In genomic region chr8:120473729-120474364, GRCm38 (mm10) we compare ENCODE assay signal across 10 mouse cellular contexts.
DNase-seq lines count a peak whose midpoint lies in the region; ATAC-seq lines count a peak whose summit lies in the region.
"Had no signal": no experiment of that assay in that cellular context is flagged by ENCODE, and none has a peak within 500 bp of the region (broad histone marks: within the 10 kb centered on the region; RNA-seq: fewer than 3 reads in every experiment).

No protein-coding gene starts in this region.

- H3K4me2 ChIP-seq in lung, embryonic 16.5 days (ENCODE audit: low read depth, low read length) = no peak overlapping the region
- H3K4me2 ChIP-seq: embryonic facial prominence, embryonic 13.5 days had no signal

- H3K4me3 ChIP-seq in lung, embryonic 16.5 days (ENCODE audit: low read length) = no peak overlapping the region
- H3K4me3 ChIP-seq: embryonic facial prominence, embryonic 13.5 days had no signal

- no peak overlapping the region for H3K9ac ChIP-seq in lung, embryonic 16.5 days (ENCODE audit: low read length)
- H3K9ac ChIP-seq: embryonic facial prominence, embryonic 13.5 days had no signal

- DNase-seq in adrenal gland, adult (ENCODE audit: inconsistent age in 2 of 2, low spot score in 1 of 2) = peak; percentile 60 to 71
- no peak for DNase-seq in adrenal gland, adult 8-10 months
- peak; percentile 65 for DNase-seq in retina, postnatal 1 day
- DNase-seq in retina, embryonic 14.5 days (ENCODE audit: low spot score) = no peak
- DNase-seq in ovary, postnatal 10 days (ENCODE audit: low spot score) = no peak
- DNase-seq in urinary bladder, postnatal 36 days (ENCODE audit: low spot score in 2 of 2) = no peak
- DNase-seq in urinary bladder, adult 18-20 months (ENCODE audit: low spot score in 2 of 2) = no peak

- ATAC-seq in lung, embryonic 16.5 days (ENCODE audit: low read depth) = peak; percentile 79
- ATAC-seq: intestine, embryonic 16.5 days had no signal

- H3K9me3 ChIP-seq in lung, embryonic 16.5 days (ENCODE audit: control insufficient read depth, low read length) = no peaks in the 10 kb centered on the region
- H3K9me3 ChIP-seq: embryonic facial prominence, embryonic 13.5 days had no signal

- WGBS in lung, embryonic 16.5 days = 70% methylated on average over 13 of the region's 13 CpGs

- no peaks in the 10 kb centered on the region for H3K27me3 ChIP-seq in lung, embryonic 16.5 days (ENCODE audit: control insufficient read depth, insufficient read depth, low read depth, low read length)
- H3K27me3 ChIP-seq: embryonic facial prominence, embryonic 13.5 days had no signal

- H3K4me1 ChIP-seq in lung, embryonic 16.5 days (replicated peaks; ENCODE audit: control insufficient read depth, insufficient read depth, low read length) = peaks cover 49% of the 10 kb centered on the region

- H3K36me3 ChIP-seq in lung, embryonic 16.5 days (ENCODE audit: control insufficient read depth, insufficient read depth, low read length) = no peaks in the 10 kb centered on the region
- H3K36me3 ChIP-seq: embryonic facial prominence, embryonic 13.5 days had no signal

- H3K27ac ChIP-seq in lung, embryonic 16.5 days (ENCODE audit: low read length) = peak overlapping the region; percentile 53
- H3K27ac ChIP-seq: embryonic facial prominence, embryonic 13.5 days had no signal

Comparison
In these comparisons a context has a peak if more than half of its experiments do, and no peak if none do; other contexts are left out.
1. DNase-seq: peak in adrenal gland, adult (2 of 2) and retina, postnatal 1 day (single experiment); none in adrenal gland, adult 8-10 months (single experiment), retina, embryonic 14.5 days (single experiment), ovary, postnatal 10 days (single experiment), urinary bladder, postnatal 36 days (0 of 2) and urinary bladder, adult 18-20 months (0 of 2).